Mouse (Mus musculus) embryonic facial prominence, embryonic 13.5 days (tissue): ENCODE data around the gene BB287469. TPM values are rescaled to one million over a fixed set of nuclear protein-coding genes. Genes with fewer than 3 reads are reported as not detected.
"Not testable (repeated sequence)": the region's sequence is repeated elsewhere in the genome, so short reads cannot be mapped to it uniquely, and the experiment has no call there.

Experiments used
- ATAC-seq: fragments of 200-750 bp; cut with Nextera tagmentation; 2 replicates; pipeline ENCODE4 v1.8.0; 2017; ENCODE audit warnings: low read depth; ENCODE audit not compliant: insufficient number of reproducible peaks, insufficient read depth, low FRiP score, low TSS enrichment
- H3K27ac ChIP-seq: fragments of 300-500 bp; sonication (generic); 2 replicates; pipeline ENCODE4 v1.5.1; 2015; ENCODE audit warnings: moderate library complexity, mild to moderate bottlenecking, inconsistent platforms
- H3K27me3 ChIP-seq: fragments of 300-500 bp; sonication (generic); 2 replicates; pipeline ENCODE4 v1.6.1; 2015; ENCODE audit warnings: mild to moderate bottlenecking, inconsistent platforms
- H3K36me3 ChIP-seq: fragments of 300-500 bp; sonication (generic); 2 replicates; pipeline ENCODE4 v1.6.1; 2015; ENCODE audit warnings: mild to moderate bottlenecking, inconsistent platforms
- H3K4me1 ChIP-seq: fragments of 300-500 bp; sonication (generic); 2 replicates; pipeline ENCODE4 v1.6.1; 2015; ENCODE audit warnings: inconsistent platforms
- H3K4me2 ChIP-seq: fragments of 300-500 bp; sonication (generic); 2 replicates; pipeline ENCODE4 v1.6.1; 2015; ENCODE audit warnings: moderate library complexity, mild to moderate bottlenecking, inconsistent platforms
- H3K4me3 ChIP-seq: fragments of 300-500 bp; sonication (generic); 2 replicates; pipeline ENCODE4 v1.5.1; 2015; ENCODE audit warnings: mild to moderate bottlenecking, inconsistent platforms
- H3K9ac ChIP-seq: fragments of 300-500 bp; sonication (generic); 2 replicates; pipeline ENCODE4 v1.6.1; 2015; ENCODE audit warnings: mild to moderate bottlenecking, inconsistent platforms
- H3K9me3 ChIP-seq: fragments of 300-500 bp; sonication (generic); 2 replicates; pipeline ENCODE4 v1.6.1; 2016; ENCODE audit warnings: inconsistent platforms
- WGBS: fragments of 180-500 bp; shearing (Covaris S2); methylation state at CpG from one replicate; pipeline ENCODE4 v1.1.7; 2015; ENCODE audit warnings: mixed read lengths; 5-methylcytosine and 5-hydroxymethylcytosine counted together
- polyA plus RNA-seq: library from polyadenylated mRNA; unstranded; fragments of >200 nt; fragmentation: Nextera tagmentation; extraction: Ambion mirVana; gene quantifications from 2 replicates; pipeline ENCODE4 v1.2.1, GENCODE M21; 2015

The BB287469 gene
- not detected in 2 replicates for polyA plus RNA-seq

DNA sequence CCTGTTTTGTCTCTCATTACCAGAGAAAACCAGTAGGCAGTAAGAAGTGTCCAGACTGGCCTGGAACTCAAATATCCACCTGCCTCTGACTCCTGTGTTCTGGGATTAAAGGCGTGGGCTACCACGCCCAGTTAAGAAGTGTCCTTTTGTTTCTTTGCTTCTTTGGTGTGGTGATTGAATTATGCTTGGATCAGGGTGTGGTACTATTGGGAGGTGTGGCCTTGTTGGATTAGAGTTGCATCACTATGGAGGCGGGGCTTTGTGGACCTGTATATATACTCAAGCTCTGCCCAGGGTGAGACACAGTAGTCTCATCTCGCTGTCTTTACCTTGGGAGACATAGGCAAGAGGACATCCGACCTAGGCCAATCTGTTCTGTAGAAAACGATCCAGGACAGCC is at the start of gene BB287469:
Gene BB287469, plus strand, starts transcription at position 301 of the 400 bp plus-strand sequence.
- H3K4me2 ChIP-seq, H3K36me3 ChIP-seq, ATAC-seq, H3K27me3 ChIP-seq, H3K27ac ChIP-seq, H3K9me3 ChIP-seq, H3K4me1 ChIP-seq, H3K9ac ChIP-seq, H3K4me3 ChIP-seq: not testable (repeated sequence)
- WGBS = 84% methylated on average over 6 of the region's 6 CpGs

DNA sequence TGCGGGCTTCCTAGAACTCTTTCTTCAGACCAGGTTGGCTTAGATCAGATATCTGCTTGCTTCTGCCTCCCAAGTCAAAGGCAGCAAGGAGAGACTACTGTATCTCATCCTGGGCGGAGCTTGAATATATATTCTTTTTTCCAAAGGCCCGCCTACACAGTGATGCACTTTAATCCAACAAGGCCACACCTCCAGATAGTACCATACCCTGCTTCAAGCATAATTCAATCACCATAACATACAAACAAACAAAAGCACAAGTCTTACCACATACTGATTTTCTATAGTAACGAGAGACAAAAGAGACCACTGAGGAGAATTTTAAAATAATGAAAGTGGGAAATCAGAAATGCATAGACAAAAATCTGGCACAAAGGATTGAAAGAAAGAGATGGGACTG is 40.7 kb upstream of the BB287469 start, which contains the start of gene Gm21319:
Gene Gm21319, minus strand, starts transcription at position 101 of the 400 bp plus-strand sequence.
- H3K9me3 ChIP-seq, H3K4me1 ChIP-seq, H3K4me2 ChIP-seq, H3K36me3 ChIP-seq, H3K27ac ChIP-seq, H3K9ac ChIP-seq, H3K4me3 ChIP-seq, ATAC-seq, H3K27me3 ChIP-seq: not testable (repeated sequence)
- 84% methylated on average over 4 of the region's 4 CpGs for WGBS

DNA sequence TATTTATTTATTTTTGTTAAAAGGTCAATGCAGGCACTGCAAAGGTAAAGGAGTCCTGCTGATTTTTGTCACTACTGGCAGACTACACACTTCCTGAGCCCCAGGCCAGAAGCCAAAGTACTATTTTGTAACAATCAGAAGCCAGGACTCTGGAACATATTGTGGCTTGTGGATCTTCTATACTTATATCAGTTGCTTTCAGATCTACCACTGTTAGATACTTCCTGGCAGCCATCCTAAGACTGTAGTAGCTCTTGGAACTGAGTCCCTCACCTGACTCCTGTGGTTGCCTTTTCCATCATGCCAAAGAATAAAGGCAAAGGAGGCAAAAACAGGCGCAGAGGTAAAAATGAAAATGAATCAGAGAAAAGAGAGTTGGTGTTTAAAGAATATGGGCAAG is 21.2 kb upstream of the BB287469 start, which contains the start of gene Gm21936:
Gene Gm21936, plus strand, starts transcription at position 301 of the 400 bp plus-strand sequence.
- H3K36me3 ChIP-seq, H3K4me2 ChIP-seq, ATAC-seq, H3K27me3 ChIP-seq, H3K4me1 ChIP-seq, H3K4me3 ChIP-seq, H3K27ac ChIP-seq, H3K9me3 ChIP-seq, H3K9ac ChIP-seq: not testable (repeated sequence)
- WGBS = 88% methylated on average over 1 of the region's 1 CpGs

DNA sequence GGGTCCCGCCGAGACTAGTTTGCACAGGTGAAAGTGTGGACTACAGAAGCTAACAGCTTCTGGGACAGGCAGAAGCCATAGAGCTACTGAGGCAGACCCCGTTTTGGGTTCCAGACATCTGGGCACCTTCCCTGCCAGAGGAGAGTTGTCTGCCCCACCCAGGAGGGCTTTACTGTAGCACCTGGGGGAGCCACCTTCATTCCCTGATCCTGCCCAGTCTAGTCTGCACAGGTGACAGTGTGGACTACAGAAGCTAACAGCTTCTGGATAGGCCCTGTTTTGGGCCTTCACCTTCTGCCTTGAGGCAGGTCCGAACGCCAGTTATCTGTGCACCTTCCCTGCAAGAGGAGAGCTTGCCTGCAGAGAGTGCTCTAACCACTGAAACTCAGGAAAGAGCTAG is 18.4 kb upstream of the BB287469 start:
- not testable (repeated sequence) for H3K9me3 ChIP-seq, H3K9ac ChIP-seq, ATAC-seq, H3K36me3 ChIP-seq, H3K4me2 ChIP-seq, H3K4me3 ChIP-seq, H3K27me3 ChIP-seq, H3K27ac ChIP-seq, H3K4me1 ChIP-seq
- 89% methylated on average over 5 of the region's 5 CpGs for WGBS

DNA sequence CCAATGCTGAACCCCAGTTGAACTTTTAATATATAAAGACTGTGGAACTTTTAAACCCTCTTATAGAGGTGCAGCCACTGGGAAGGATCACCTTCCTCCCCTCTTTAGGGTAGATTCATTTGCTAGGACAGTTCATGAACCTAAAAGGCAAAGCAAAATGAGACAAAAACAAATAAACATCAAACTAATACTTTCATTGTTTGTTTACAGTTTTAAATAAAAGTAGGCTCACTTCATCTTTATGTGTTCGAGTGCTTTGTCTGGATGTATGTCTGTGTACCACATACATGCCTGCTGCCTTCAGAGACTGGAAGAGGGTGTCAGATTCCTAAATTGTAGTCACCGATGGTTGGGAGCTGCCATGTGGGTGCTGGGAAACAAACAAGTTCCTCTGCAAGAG is 25.9 kb downstream of the BB287469 start, which contains the start of gene Gm2001:
Gene Gm2001, minus strand, starts transcription at position 101 of the 400 bp plus-strand sequence.
- not testable (repeated sequence) for H3K27ac ChIP-seq, H3K4me2 ChIP-seq, H3K27me3 ChIP-seq, H3K4me3 ChIP-seq, ATAC-seq, H3K9me3 ChIP-seq, H3K4me1 ChIP-seq, H3K9ac ChIP-seq, H3K36me3 ChIP-seq
- WGBS = 80% methylated on average over 2 of the region's 2 CpGs

DNA sequence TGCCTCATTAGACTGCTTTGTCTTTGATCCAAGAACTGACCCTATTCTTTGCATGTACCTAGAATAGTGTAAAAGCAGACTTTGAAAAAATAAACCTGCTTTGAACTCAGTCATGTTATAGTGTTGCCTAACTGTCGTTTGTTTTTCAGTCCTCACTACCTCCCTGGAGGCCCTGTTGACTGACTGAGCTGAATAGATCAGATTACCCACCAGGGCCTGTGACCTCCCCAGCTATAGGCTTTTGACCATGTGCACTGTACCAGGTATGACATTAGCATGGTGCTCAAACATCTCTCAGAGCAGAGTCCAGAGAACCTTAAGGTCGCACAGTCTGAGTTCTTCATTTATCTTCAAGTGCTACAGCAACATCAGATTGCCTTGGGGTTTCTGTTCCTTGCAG is 34.3 kb downstream of the BB287469 start:
- not testable (repeated sequence) for H3K27me3 ChIP-seq, H3K9me3 ChIP-seq, H3K4me2 ChIP-seq, H3K36me3 ChIP-seq, ATAC-seq, H3K4me3 ChIP-seq, H3K9ac ChIP-seq, H3K4me1 ChIP-seq, H3K27ac ChIP-seq
- no CpG with 5 or more reads among the region's 2 CpGs for WGBS

DNA sequence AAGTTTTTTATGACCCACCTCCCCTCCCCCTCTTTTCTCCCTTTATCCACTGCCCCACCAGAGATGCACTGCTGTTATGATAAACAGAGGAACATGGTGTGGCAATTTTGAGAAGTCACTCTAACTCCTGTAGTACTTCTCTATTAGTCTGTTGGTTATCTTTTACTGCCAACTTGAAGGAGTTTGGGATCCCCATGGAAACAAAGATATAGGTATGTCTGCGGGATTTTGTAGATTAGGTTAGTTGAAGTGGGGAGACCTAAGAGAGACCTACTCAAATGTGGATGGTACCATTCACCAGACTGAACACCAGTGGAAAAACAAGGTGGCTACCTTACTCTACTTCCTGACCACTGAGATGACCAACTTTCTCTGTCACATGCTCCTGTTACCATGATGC is 39.7 kb downstream of the BB287469 start:
- H3K4me3 ChIP-seq, H3K27me3 ChIP-seq, H3K4me2 ChIP-seq, H3K9me3 ChIP-seq, H3K36me3 ChIP-seq, H3K27ac ChIP-seq, H3K4me1 ChIP-seq, ATAC-seq, H3K9ac ChIP-seq: not testable (repeated sequence)
- WGBS = 66% methylated on average over 1 of the region's 1 CpGs

DNA sequence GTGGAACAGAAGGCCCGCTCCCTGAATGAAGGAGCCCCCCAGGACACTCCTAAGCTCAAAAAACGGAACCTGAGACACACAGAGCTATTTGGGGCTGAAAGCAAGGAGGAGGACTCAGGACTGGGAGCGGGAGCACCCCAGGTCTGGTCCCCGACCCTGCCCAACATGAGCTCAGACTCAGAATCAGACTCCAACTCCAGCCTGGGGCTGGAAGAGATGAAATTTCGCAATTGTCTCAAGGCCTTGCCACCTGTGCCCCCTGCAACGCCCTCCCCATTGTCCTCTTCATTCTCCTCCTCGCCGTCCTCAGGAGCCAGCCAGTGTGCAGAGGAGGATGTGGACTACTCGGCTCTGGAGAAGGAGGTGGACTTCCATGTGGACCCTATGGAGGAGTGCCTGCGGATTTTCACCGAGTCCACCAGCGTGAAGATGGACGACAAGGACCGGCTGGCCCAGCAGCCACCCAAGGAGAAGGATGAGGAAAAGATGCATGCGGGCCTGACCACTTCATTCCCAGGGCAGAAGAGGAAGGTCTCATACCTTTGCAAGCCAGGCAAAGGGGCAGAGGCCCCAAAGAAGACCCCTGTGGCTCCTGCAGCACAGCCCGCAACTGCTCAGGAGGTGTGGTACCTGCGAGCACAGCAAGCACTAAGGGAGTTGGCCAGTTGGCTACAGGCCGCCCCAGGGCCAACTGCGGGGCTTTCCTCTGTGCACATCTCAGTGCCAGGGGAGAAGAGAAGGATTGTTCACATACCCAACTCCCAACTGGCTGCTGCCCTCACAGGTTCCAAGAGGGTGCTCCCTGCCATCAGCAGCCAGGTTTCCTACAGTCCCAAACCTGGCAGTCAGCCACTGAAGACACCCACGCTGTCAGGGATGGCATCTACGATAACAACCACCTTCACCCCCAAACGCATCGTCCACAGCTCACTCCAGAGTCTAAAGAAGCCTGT is 45.6 kb downstream of the BB287469 start:
- peak; percentile 11; the same call in 1 of the 2 replicates for ATAC-seq
- WGBS = 83% methylated on average over 23 of the region's 23 CpGs
- H3K4me2 ChIP-seq, H3K9ac ChIP-seq, H3K27ac ChIP-seq, H3K27me3 ChIP-seq, H3K4me1 ChIP-seq, H3K36me3 ChIP-seq, H3K9me3 ChIP-seq, H3K4me3 ChIP-seq: not testable (repeated sequence)

DNA sequence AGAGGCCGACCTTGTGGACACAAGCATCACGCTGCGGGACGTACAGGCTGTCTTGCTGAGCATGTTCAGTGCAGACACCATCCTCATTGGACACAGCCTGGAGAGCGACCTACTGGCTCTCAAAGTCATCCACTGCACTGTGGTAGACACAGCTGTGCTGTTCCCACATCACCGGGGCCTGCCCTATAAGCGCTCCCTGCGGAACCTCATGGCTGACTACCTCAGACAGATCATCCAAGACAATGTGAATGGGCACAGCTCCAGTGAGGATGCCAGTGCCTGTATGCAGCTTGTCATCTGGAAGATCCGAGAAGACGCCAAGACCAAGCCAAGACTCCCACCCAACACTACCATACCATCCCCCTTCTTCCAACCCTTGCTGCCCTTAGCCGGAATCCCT is 47.3 kb downstream of the BB287469 start:
- peak; percentile 15; the same call in 1 of the 2 replicates for ATAC-seq

DNA sequence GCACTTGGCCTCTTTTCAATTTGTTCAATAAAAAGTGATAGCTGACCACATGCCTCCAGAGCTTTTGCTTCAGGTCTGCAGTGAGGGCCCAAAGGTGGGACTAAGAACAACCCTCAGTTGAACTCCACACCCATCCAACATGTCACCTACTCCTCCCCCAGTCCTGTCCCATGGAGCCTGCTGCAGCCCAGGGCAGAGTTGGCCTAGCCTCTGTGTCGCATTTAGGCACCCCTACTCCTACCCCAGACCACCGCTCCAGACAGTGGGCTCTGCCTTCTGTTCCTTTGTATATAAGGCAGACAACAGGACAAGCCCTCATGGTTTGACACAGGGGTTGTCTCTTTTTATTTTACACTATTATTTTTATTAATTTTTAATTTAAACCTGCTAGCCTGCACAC is 47.7 kb downstream of the BB287469 start:
- H3K9ac ChIP-seq, H3K9me3 ChIP-seq, H3K4me2 ChIP-seq, ATAC-seq, H3K4me3 ChIP-seq, H3K27ac ChIP-seq, H3K27me3 ChIP-seq, H3K4me1 ChIP-seq, H3K36me3 ChIP-seq: not testable (repeated sequence)
- WGBS = 82% methylated on average over 2 of the region's 2 CpGs

More for the DNA sequence above, 47.3 kb downstream of the BB287469 start:
- H3K4me1 ChIP-seq, H3K27me3 ChIP-seq, H3K9ac ChIP-seq, H3K4me2 ChIP-seq, H3K4me3 ChIP-seq, H3K27ac ChIP-seq, H3K9me3 ChIP-seq, H3K36me3 ChIP-seq: not testable (repeated sequence)
- 92% methylated on average over 10 of the region's 11 CpGs for WGBS
